Mouse (Mus musculus) heart, adult 2 months (tissue): ENCODE measurements at regions not wholly inside any gene's neighbourhood (a gene's known extent, or its start where the extent isn't known, plus 50 kb on each side); places are given as distances from the start of the nearest gene placed in this dataset.

Source experiments
- DNase-seq, 2 experiments: peaks; one replicate each; pipeline ENCODE4 v3.0.0; 2021
- H3K27ac ChIP-seq: fragments of 200-600 bp; 2 replicates; pipeline ENCODE4 v1.8.1; 2022
- H3K27me3 ChIP-seq: fragments of 200-500 bp; 2 replicates; pipeline ENCODE4 v1.6.1; 2012; ENCODE audit warnings: mild to moderate bottlenecking, low read length, inconsistent platforms, mixed read lengths; ENCODE audit not compliant: control insufficient read depth, insufficient read depth
- H3K36me3 ChIP-seq: fragments of 200-500 bp; 2 replicates; pipeline ENCODE4 v1.6.1; 2012; ENCODE audit warnings: low read length, inconsistent platforms; ENCODE audit not compliant: control insufficient read depth, insufficient read depth
- H3K4me1 ChIP-seq: fragments of 200-500 bp; 2 replicates; pipeline ENCODE4 v1.6.1; 2011; ENCODE audit warnings: low read length; ENCODE audit not compliant: control insufficient read depth, insufficient read depth
- H3K4me3 ChIP-seq: fragments of 200-600 bp; 2 replicates; pipeline ENCODE4 v1.8.1; 2022
- H3K79me2 ChIP-seq: fragments of 200-500 bp; replicated peaks from 2 replicates; pipeline ENCODE4 v1.6.1; 2012; ENCODE audit warnings: mild to moderate bottlenecking, inconsistent platforms, low read length, moderate library complexity, mixed read lengths; ENCODE audit not compliant: control insufficient read depth, insufficient read depth
- H3K9ac ChIP-seq: fragments of 200-500 bp; 2 replicates; pipeline ENCODE4 v1.6.1; 2012; ENCODE audit warnings: low read depth, mild to moderate bottlenecking, control low read depth, inconsistent platforms, low read length, mixed read lengths
- CTCF ChIP-seq: fragments of 200-600 bp; IDR thresholded peaks from 2 replicates; pipeline ENCODE4 v1.8.1; 2022; ENCODE audit warnings: antibody characterized with exemption, mild to moderate bottlenecking, moderate library complexity
- EP300 ChIP-seq: fragments of 200-500 bp; IDR thresholded peaks from 2 replicates; pipeline ENCODE4 v1.6.1; 2011; ENCODE audit warnings: low read depth, low read length, control low read depth; ENCODE audit not compliant: insufficient read depth
- POLR2A ChIP-seq: fragments of 200-500 bp; IDR thresholded peaks from 2 replicates; pipeline ENCODE4 v1.6.1; 2011; ENCODE audit warnings: mild to moderate bottlenecking, low read depth, low read length, control low read depth; ENCODE audit not compliant: insufficient read depth
- WGBS: fragments of 180-500 bp; shearing (Covaris S2); methylation state at CpG from one replicate; pipeline ENCODE4 v1.1.7; 2018; 5-methylcytosine and 5-hydroxymethylcytosine counted together
- intact Hi-C: fragments of 180-260 bp; cut with DNase I; formaldehyde crosslinking; loops from one replicate; pipeline ENCODE4 v1.15.1; 2025

DNA sequence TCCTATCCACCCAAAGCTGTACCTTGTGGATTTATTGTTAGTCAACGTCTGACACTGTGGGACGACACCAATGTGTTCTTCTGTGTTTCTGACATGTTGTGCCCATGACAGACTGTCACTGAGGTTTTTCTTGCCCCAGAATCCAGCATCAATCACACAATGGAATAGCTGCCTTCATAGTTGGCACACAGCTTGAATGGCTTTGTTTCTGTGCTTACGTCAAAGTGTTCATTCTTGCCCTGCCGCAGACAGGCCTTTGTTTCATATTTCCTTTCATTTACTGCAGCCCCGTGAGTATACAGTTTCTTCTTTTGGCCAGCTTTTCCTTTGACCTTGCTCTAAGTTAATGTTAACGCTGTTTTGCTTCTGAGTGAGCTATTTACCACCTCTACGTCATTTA is 78.9 kb upstream of the Dkk2 start:
- Histone ChIP-seq H3K27ac (no peak overlapping the region), H3K36me3 (no peaks in the 10 kb centered on the region), H3K79me2 (no peaks in the 10 kb centered on the region), H3K27me3 (no peaks in the 10 kb centered on the region), H3K4me1 (no peaks in the 10 kb centered on the region), H3K4me3 (no peak overlapping the region), H3K9ac (no peak overlapping the region)
- intact Hi-C loops: no loop called here
- TF ChIP-seq POLR2A (no peak), CTCF (no peak), EP300 (no peak)
- 53% methylated on average over 7 of the region's 7 CpGs for WGBS
- DNase-seq: no peak

DNA sequence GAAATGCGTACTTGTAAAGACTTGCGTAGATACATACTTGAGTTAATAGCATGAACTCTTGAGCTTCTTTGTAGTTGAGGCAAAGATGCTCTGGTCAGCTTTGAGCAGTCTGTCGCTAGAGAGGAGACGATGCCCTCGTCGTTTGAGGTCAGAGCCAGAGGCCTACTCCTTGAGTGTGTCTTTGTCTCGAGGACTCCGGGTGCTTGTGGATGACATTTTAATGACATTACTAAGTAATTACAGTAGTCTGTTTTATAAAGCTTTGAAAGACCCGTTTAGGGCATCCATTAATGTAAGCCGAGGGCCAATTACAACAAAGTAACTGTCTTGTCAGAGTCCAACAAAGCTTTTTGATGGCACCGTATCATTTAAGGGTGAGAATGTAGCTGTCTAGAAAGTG is 78.2 kb upstream of the Dkk2 start:
- intact Hi-C loops: no loop called here
- no peaks in the 10 kb centered on the region for H3K27me3 ChIP-seq
- DNase-seq: no peak
- H3K79me2 ChIP-seq: no peaks in the 10 kb centered on the region
- H3K9ac ChIP-seq: no peak overlapping the region
- H3K36me3 ChIP-seq: no peaks in the 10 kb centered on the region
- 90% methylated on average over 11 of the region's 11 CpGs for WGBS
- H3K4me3 ChIP-seq: no peak overlapping the region
- H3K4me1 ChIP-seq: no peaks in the 10 kb centered on the region
- TF ChIP-seq POLR2A (no peak), EP300 (no peak), CTCF (no peak)
- H3K27ac ChIP-seq: no peak overlapping the region

GRCm38 (mm10) chr3:132007356-132007755 is 77.7 kb upstream of the Dkk2 start:
- TF ChIP-seq POLR2A (no peak), CTCF (no peak), EP300 (no peak)
- DNase-seq: no peak
- no peak overlapping the region for H3K4me3 ChIP-seq
- H3K27me3 ChIP-seq: no peaks in the 10 kb centered on the region
- H3K9ac ChIP-seq: no peak overlapping the region
- intact Hi-C loops: no loop called here
- no peaks in the 10 kb centered on the region for H3K36me3 ChIP-seq
- no peaks in the 10 kb centered on the region for H3K4me1 ChIP-seq
- WGBS: 62% methylated on average over 4 of the region's 4 CpGs
- H3K27ac ChIP-seq: no peak overlapping the region
- no peaks in the 10 kb centered on the region for H3K79me2 ChIP-seq

- Histone ChIP-seq H3K27ac (no peak overlapping the region), H3K36me3 (no peaks in the 10 kb centered on the region), H3K9ac (no peak overlapping the region), H3K79me2 (no peaks in the 10 kb centered on the region), H3K27me3 (no peaks in the 10 kb centered on the region), H3K4me1 (no peaks in the 10 kb centered on the region), H3K4me3 (no peak overlapping the region)
- no peak for TF ChIP-seq POLR2A
- TF ChIP-seq EP300: no peak
- TF ChIP-seq CTCF: no peak
- WGBS: 34% methylated on average over 6 of the region's 6 CpGs
- DNase-seq: no peak
- intact Hi-C loops: no loop called here
Measured at GRCm38 (mm10) chr3:132015205-132015604, 69.9 kb upstream of the Dkk2 start.

- Histone ChIP-seq H3K4me1 (no peaks in the 10 kb centered on the region), H3K27me3 (no peaks in the 10 kb centered on the region), H3K9ac (no peak overlapping the region), H3K36me3 (no peaks in the 10 kb centered on the region), H3K4me3 (no peak overlapping the region), H3K27ac (no peak overlapping the region), H3K79me2 (no peaks in the 10 kb centered on the region)
- DNase-seq: no peak
- WGBS: 51% methylated on average over 15 of the region's 15 CpGs
- intact Hi-C loops: no loop called here
- TF ChIP-seq CTCF (no peak), POLR2A (no peak), EP300 (no peak)
Measured at GRCm38 (mm10) chr3:132017485-132018261, 67.4 kb upstream of the Dkk2 start.

DNA sequence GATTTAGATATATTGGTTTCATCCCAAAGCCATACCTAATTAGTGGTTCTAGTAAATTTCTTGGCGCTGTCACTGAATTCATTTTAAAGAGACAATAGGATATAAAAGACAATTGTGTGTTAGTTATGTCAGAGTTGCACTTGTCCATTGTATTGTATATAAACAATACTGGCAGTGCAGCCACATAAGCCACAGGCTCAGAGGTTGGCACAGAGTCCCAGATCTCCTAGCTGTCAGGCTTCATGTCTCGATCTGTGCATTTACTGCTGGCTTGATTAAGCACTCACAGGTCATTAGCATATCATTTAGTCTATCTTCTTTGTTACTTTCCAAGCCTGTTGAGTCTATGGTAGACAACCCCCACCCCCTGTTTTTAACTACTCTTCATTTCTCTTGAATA is 66.6 kb upstream of the Dkk2 start:
- intact Hi-C loops: no loop called here
- Histone ChIP-seq H3K4me1 (no peaks in the 10 kb centered on the region), H3K9ac (no peak overlapping the region), H3K79me2 (no peaks in the 10 kb centered on the region), H3K27me3 (no peaks in the 10 kb centered on the region), H3K4me3 (no peak overlapping the region), H3K36me3 (no peaks in the 10 kb centered on the region), H3K27ac (no peak overlapping the region)
- no peak for DNase-seq
- 79% methylated on average over 2 of the region's 2 CpGs for WGBS
- TF ChIP-seq CTCF: no peak
- TF ChIP-seq POLR2A: no peak
- TF ChIP-seq EP300: no peak
